Mouse (Mus musculus): Measurements from ENCODE around the gene Slc38a10.

Gene Slc38a10

GRCm38 (mm10) chr11:120107026-120107425, 44.1 kb downstream of the Slc38a10 start:
- DNase-seq (ENCODE audit: inconsistent age in 2 of 2, low spot score in 1 of 2), result no peak

- DNase-seq (ENCODE audit: inconsistent age in 2 of 2, low spot score in 1 of 2), result peak in 1 of 2 experiments; percentile 86
Observed at GRCm38 (mm10) chr11:120103431-120103997, 47.6 kb downstream of the Slc38a10 start.

- peak; percentile 62 to 89 for DNase-seq (ENCODE audit: inconsistent age in 2 of 2, low spot score in 1 of 2)
Observed at GRCm38 (mm10) chr11:120101036-120101435, 50.1 kb downstream of the Slc38a10 start.

GRCm38 (mm10) chr11:120098588-120099511, 52.3 kb downstream of the Slc38a10 start, which contains the start of the genes Tepsin and Ndufaf8:
Tepsin (minus strand) TSS chr11:120098731.
Ndufaf8 (plus strand) TSS chr11:120098928.
- DNase-seq (ENCODE audit: inconsistent age in 2 of 2, low spot score in 1 of 2), result peak; percentile 99 to 100

GRCm38 (mm10) chr11:120092817-120093591, 58.1 kb downstream of the Slc38a10 start:
- DNase-seq (ENCODE audit: inconsistent age in 2 of 2, low spot score in 1 of 2), result peak; percentile 83 to 93

- DNase-seq (ENCODE audit: inconsistent age in 2 of 2, low spot score in 1 of 2), result peak in 1 of 2 experiments; percentile 64
Observed at GRCm38 (mm10) chr11:120090661-120091060, 60.5 kb downstream of the Slc38a10 start.

- DNase-seq (ENCODE audit: inconsistent age in 2 of 2, low spot score in 1 of 2), result peak; percentile 99
Observed at GRCm38 (mm10) chr11:120086702-120087152, 64.4 kb downstream of the Slc38a10 start, which contains the start of gene Cep131. Cep131 (minus strand) TSS chr11:120086827.

- DNase-seq (ENCODE audit: inconsistent age in 2 of 2, low spot score in 1 of 2), result peak in 1 of 2 experiments; percentile 81
Observed at GRCm38 (mm10) chr11:120085891-120086627, 65.1 kb downstream of the Slc38a10 start.

- DNase-seq (ENCODE audit: inconsistent age in 2 of 2, low spot score in 1 of 2), result no peak
Observed at GRCm38 (mm10) chr11:120080282-120080681, 70.9 kb downstream of the Slc38a10 start.

- peak; percentile 90 to 96 for DNase-seq (ENCODE audit: inconsistent age in 2 of 2, low spot score in 1 of 2)
Observed at GRCm38 (mm10) chr11:120076191-120076590, 75.0 kb downstream of the Slc38a10 start.

- no peak for DNase-seq (ENCODE audit: inconsistent age in 2 of 2, low spot score in 1 of 2)
Observed at GRCm38 (mm10) chr11:120072986-120073647, 78.0 kb downstream of the Slc38a10 start.

GRCm38 (mm10) chr11:120071731-120072320, 79.3 kb downstream of the Slc38a10 start:
- DNase-seq (ENCODE audit: inconsistent age in 2 of 2, low spot score in 1 of 2), result peak; percentile 77 to 95

GRCm38 (mm10) chr11:120071065-120071464, 80.1 kb downstream of the Slc38a10 start:
- peak; percentile 52 to 75 for DNase-seq (ENCODE audit: inconsistent age in 2 of 2, low spot score in 1 of 2)

- peak; percentile 84 to 92 for DNase-seq (ENCODE audit: inconsistent age in 2 of 2, low spot score in 1 of 2)
Observed at GRCm38 (mm10) chr11:120070286-120070930, 80.7 kb downstream of the Slc38a10 start.

- DNase-seq (ENCODE audit: inconsistent age in 2 of 2, low spot score in 1 of 2), result no peak
Observed at GRCm38 (mm10) chr11:120069261-120069660, 81.9 kb downstream of the Slc38a10 start.

- peak in 1 of 2 experiments; percentile 40 for DNase-seq (ENCODE audit: inconsistent age in 2 of 2, low spot score in 1 of 2)
Observed at GRCm38 (mm10) chr11:120067834-120068233, 83.3 kb downstream of the Slc38a10 start.

GRCm38 (mm10) chr11:120065291-120065690, 85.9 kb downstream of the Slc38a10 start:
- peak; percentile 51 to 75 for DNase-seq (ENCODE audit: inconsistent age in 2 of 2, low spot score in 1 of 2)

GRCm38 (mm10) chr11:120064668-120065040, 86.5 kb downstream of the Slc38a10 start:
- no peak for DNase-seq (ENCODE audit: inconsistent age in 2 of 2, low spot score in 1 of 2)

Measured in adrenal gland, adult (tissue).